Mouse (Mus musculus) heart, postnatal 0 days (tissue): ENCODE data around the gene Nmnat1. TPM values are rescaled to one million over a fixed set of nuclear protein-coding genes. Genes with fewer than 3 reads are reported as not detected.

Source experiments
- ATAC-seq: fragments of 200-750 bp; cut with Nextera tagmentation; 2 replicates; pipeline ENCODE4 v1.8.0; 2017; ENCODE audit warnings: low read depth, moderate number of reproducible peaks, moderate library complexity; ENCODE audit not compliant: insufficient read depth
- DNase-seq: peaks from one replicate; pipeline ENCODE4 v3.0.0-alpha.2; 2016; ENCODE audit warnings: low spot score
- H3K27ac ChIP-seq: fragments of 300-500 bp; sonication (generic); 2 replicates; pipeline ENCODE4 v1.5.1; 2014; ENCODE audit warnings: low read depth, mild to moderate bottlenecking
- H3K27me3 ChIP-seq: fragments of 300-500 bp; sonication (generic); 2 replicates; pipeline ENCODE4 v1.6.1; 2014; ENCODE audit warnings: low read length, mixed read lengths; ENCODE audit not compliant: control insufficient read depth, insufficient read depth
- H3K36me3 ChIP-seq: fragments of 300-500 bp; sonication (generic); replicated peaks from 2 replicates; pipeline ENCODE4 v1.6.1; 2014; ENCODE audit warnings: low read length, mixed read lengths; ENCODE audit not compliant: control insufficient read depth, insufficient read depth
- H3K4me1 ChIP-seq: fragments of 300-500 bp; sonication (generic); 2 replicates; pipeline ENCODE4 v1.6.1; 2014; ENCODE audit warnings: antibody characterized with exemption; ENCODE audit not compliant: control insufficient read depth, insufficient read depth
- H3K4me2 ChIP-seq: fragments of 300-500 bp; sonication (generic); 2 replicates; pipeline ENCODE4 v1.6.1; 2014; ENCODE audit warnings: low read depth, mild to moderate bottlenecking, low read length, moderate library complexity
- H3K4me3 ChIP-seq: fragments of 300-500 bp; sonication (generic); 2 replicates; pipeline ENCODE4 v1.5.1; 2014; ENCODE audit warnings: low read depth, low read length
- H3K9ac ChIP-seq: fragments of 300-500 bp; sonication (generic); replicated peaks from 2 replicates; pipeline ENCODE4 v1.6.1; 2014; ENCODE audit warnings: low read depth, low read length, mixed read lengths
- H3K9me3 ChIP-seq: fragments of 300-500 bp; sonication (generic); replicated peaks from 2 replicates; pipeline ENCODE4 v1.6.1; 2016; ENCODE audit warnings: low read length; ENCODE audit not compliant: control insufficient read depth
- CTCF ChIP-seq: IDR thresholded peaks from 2 replicates; pipeline ENCODE4 v1.5.1; 2016; ENCODE audit warnings: antibody characterized with exemption, control low read depth, low read depth
- EP300 ChIP-seq: IDR thresholded peaks from 2 replicates; pipeline ENCODE4 v1.6.1; 2016; ENCODE audit warnings: antibody characterized with exemption, low read depth
- WGBS: fragments of 180-500 bp; shearing (Covaris S2); extraction: QIAGEN DNeasy Blood & Tissue Kit; methylation state at CpG from one replicate; pipeline ENCODE4 v1.1.7; 2014; 5-methylcytosine and 5-hydroxymethylcytosine counted together
- polyA plus RNA-seq: library from polyadenylated mRNA; unstranded; fragments of >200 nt; fragmentation: Nextera tagmentation; extraction: Ambion mirVana; gene quantifications from 2 replicates; pipeline ENCODE4 v1.2.1, GENCODE M21; 2015
- total RNA-seq: library from RNA; depleted of rRNA; stranded (reverse); fragments of >200 nt; gene quantifications from 2 replicates; pipeline ENCODE4 v1.2.3, GENCODE M21; 2014; ENCODE audit warnings: low replicate concordance; rRNA removed

Gene Nmnat1
- total RNA-seq (15.3 and 15.9 TPM in 2 replicates), polyA plus RNA-seq (14.4 and 16.8 TPM in 2 replicates)

DNA sequence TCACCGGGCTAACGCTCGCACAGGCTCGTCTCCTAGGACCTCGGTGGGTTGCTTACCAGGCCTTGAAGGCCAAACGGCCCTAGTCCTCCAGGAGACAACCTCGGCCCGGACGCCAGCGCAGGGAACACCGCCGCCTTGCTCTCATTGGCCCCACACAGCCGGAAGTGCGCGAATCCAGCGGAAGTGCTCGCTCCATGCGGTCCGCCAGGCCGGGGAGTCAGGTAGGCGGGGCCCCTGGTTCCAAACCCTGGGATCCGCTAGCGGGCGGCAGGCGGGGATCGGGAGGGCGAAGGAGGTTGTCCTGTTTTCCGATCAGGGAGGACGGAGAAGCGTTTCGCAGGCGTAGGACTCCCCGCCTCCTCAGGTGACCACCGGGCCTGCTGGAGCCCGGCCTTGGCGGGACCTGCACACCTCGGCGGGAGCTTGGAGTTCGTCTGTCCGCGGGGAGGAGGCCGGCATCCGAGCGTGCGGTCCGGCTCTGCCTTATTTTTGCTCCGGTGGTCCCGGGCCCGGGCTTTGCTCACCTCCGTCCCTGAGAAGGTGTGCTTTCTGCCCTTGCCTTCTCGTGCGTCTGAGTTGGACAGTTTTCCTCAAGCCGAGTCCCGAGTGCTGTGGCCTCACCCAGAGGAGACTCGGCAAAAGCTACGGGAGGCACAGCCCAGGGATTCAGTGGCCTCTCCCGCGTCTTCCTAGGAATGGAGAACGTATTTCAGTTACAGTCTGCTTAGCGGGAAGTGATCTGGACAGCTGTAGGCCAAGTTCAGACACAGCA, at the start of gene Nmnat1, which contains the start of gene Lzic:
Nmnat1 (minus strand) TSS at position 150 of the 772 bp plus-strand sequence.
Lzic (plus strand) TSS at position 177 of the 772 bp plus-strand sequence.
- Histone ChIP-seq H3K9ac (peak within 1 kb of the TSS; percentile 76), H3K9me3 (no peaks in the 10 kb centered on the region), H3K4me3 (peak within 1 kb of the TSS; percentile 77), H3K4me2 (peak within 1 kb of the TSS; percentile 84), H3K27ac (peak within 1 kb of the TSS; percentile 88), H3K36me3 (peaks cover 37% of the 10 kb centered on the region), H3K27me3 (no peaks in the 10 kb centered on the region), H3K4me1 (peaks cover 14% of the 10 kb centered on the region)
- ATAC-seq (peak; percentile 98), DNase-seq (peak; percentile 90)
- TF ChIP-seq EP300 (no peak), CTCF (peak; percentile 15; the same call in 1 of the 2 replicates)
- WGBS, result under 1% methylated on average over 60 of the region's 60 CpGs

DNA sequence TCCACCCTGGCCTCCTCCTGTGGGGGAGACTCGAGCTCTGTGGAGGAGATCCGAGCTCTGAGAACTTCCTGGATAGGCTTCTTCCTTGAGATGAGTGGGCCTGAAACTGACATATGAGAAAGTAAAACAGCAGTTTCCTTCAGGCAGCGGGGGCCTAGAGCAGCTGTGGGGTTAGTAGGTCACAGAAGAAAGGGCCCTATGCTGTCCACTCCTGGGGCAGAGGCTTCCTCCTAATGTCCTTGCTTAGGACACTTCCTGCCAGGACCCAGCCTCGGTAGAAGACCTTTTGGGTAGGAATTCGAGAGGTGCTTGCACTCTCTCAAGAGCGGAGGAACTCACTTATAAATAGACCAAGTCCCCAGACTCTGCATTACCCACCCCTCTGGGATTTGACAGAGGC, 44.7 kb upstream of the Nmnat1 start:
- 44% methylated on average over 6 of the region's 6 CpGs for WGBS
- Histone ChIP-seq H3K4me2 (no peak overlapping the region), H3K9me3 (no peaks in the 10 kb centered on the region), H3K4me1 (peaks cover 32% of the 10 kb centered on the region), H3K27ac (peak overlapping the region; percentile 71), H3K9ac (no peak overlapping the region), H3K27me3 (no peaks in the 10 kb centered on the region), H3K4me3 (no peak overlapping the region), H3K36me3 (no peaks in the 10 kb centered on the region)
- TF ChIP-seq EP300 (no peak), CTCF (no peak)
- DNase-seq (no peak), ATAC-seq (peak; percentile 25; the same call in 1 of the 2 replicates)

DNA sequence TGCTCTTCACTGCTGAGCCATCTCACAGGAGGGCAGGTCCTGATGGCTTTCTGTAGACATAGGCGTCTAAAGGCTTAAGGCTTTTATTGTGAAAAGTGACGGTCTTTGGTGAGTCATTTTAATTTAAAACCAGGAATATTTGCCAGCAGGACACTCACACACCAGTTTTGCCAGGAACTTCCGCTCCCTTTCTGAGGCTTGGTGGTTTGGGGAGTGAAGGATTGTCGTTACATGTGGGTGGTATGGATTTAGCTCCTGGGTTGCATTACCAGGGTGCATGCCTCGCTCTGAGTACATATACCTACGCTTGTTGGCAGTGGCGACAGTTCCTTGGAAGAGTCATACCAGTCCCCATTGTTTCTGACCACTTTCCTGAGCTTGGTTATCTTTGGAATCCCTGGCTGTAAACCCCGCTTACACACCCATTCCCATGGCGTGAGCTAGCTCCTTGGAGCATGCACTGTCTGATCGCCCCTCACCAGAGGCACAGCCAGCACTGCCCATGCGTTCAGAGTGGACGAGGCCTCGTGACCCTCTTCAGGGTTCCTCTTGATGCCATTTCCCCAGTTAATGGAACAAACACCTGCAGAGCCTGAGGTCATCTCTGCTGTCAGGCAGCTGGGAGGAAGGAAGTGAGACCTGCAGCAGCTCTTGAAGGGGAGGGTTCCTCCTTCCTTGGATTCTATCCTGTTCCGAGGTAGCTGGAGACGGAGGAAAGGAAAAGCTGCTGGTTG, 42.8 kb upstream of the Nmnat1 start:
- Histone ChIP-seq H3K27ac (peak overlapping the region; percentile 71), H3K9ac (no peak overlapping the region), H3K4me2 (no peak overlapping the region), H3K36me3 (no peaks in the 10 kb centered on the region), H3K4me1 (peaks cover 44% of the 10 kb centered on the region), H3K9me3 (no peaks in the 10 kb centered on the region), H3K27me3 (no peaks in the 10 kb centered on the region), H3K4me3 (no peak overlapping the region)
- TF ChIP-seq EP300, result 0 out of 2 replicates have a peak, but pooled peaks have one; percentile 65
- no peak for TF ChIP-seq CTCF
- DNase-seq (no peak), ATAC-seq (0 out of 2 replicates have a peak, but pooled peaks have one; percentile 12)
- WGBS, result 64% methylated on average over 15 of the region's 15 CpGs

DNA sequence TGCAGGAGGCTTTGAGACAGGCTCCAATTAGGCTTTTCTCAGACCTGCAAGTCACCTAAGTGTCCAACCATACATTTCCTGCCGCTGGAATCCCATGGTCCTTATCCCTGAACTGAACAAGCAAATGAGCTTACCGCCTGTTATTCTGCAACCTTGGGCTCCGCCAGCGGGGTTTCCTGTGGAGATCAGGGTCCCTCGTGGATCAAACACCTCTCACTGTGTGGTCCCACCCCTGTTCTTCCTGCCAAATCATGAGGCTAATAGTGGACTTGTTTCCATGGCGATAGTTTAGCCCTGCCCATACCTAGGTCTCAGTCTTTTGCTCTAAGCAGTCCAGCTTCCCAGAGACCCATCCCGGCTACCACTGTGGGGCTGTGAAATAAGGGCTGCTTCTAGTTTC, 41.3 kb upstream of the Nmnat1 start:
- no peak for DNase-seq
- H3K27me3 ChIP-seq, result no peaks in the 10 kb centered on the region
- H3K9ac ChIP-seq, result no peak overlapping the region
- no peak overlapping the region for H3K4me3 ChIP-seq
- H3K27ac ChIP-seq, result peak overlapping the region; percentile 76
- peaks cover 50% of the 10 kb centered on the region for H3K4me1 ChIP-seq
- H3K9me3 ChIP-seq, result no peaks in the 10 kb centered on the region
- no peak overlapping the region for H3K4me2 ChIP-seq
- WGBS, result 50% methylated on average over 7 of the region's 7 CpGs
- ATAC-seq, result peak; percentile 61
- H3K36me3 ChIP-seq, result no peaks in the 10 kb centered on the region
- peak; percentile 70; the same call in 1 of the 2 replicates for TF ChIP-seq EP300
- no peak for TF ChIP-seq CTCF

DNA sequence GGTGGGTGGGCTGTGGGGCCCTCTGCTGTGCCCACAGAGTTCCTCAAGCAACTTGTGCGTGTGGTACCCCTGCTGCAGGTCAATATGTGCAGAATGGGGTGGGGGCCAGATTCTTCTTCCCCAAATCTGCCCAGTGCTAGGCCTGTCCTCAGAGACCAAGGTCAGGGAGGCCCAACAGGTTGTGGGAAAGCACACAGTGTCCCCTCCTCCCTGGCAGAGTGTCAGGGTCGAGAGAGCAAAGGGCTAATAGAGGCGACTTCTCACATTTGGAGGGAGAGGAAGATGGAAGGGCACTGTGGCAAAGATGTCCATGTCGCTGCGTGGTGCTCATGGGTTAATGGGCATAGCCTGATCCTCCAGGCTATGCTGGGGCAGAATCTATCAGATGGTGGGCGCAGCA, 40.8 kb upstream of the Nmnat1 start:
- Histone ChIP-seq H3K9me3 (no peaks in the 10 kb centered on the region), H3K27ac (peak overlapping the region; percentile 76), H3K9ac (peak overlapping the region; percentile 28), H3K27me3 (no peaks in the 10 kb centered on the region), H3K4me3 (no peak overlapping the region), H3K4me1 (peaks cover 50% of the 10 kb centered on the region), H3K36me3 (no peaks in the 10 kb centered on the region), H3K4me2 (0 out of 2 replicates have a peak overlapping the region, but pooled peaks have one; percentile 22)
- ATAC-seq, result no peak
- DNase-seq, result no peak
- whole genome bisulfite sequencing, result 72% methylated on average over 6 of the region's 6 CpGs
- TF ChIP-seq EP300 (no peak), CTCF (no peak)
